Mouse (Mus musculus) kidney, embryonic 14.5 days (tissue): Measurements from ENCODE around the gene Adssl1. TPM values are rescaled to one million over a fixed set of nuclear protein-coding genes. Genes with fewer than 3 reads are reported as not detected.

ENCODE experiments used
- ATAC-seq: fragments of 200-750 bp; cut with Nextera tagmentation; 2 replicates; pipeline ENCODE4 v1.8.0; 2017; ENCODE audit warnings: moderate number of reproducible peaks, mild to moderate bottlenecking, moderate TSS enrichment, moderate library complexity; ENCODE audit not compliant: low FRiP score, low TSS enrichment
- H3K27ac ChIP-seq: fragments of 300-500 bp; sonication (generic); 2 replicates; pipeline ENCODE4 v1.5.1; 2014; ENCODE audit warnings: low read depth, mild to moderate bottlenecking, low read length, moderate library complexity, mixed read lengths
- H3K27me3 ChIP-seq: fragments of 300-500 bp; sonication (generic); 2 replicates; pipeline ENCODE4 v1.6.1; 2014; ENCODE audit warnings: mild to moderate bottlenecking, low read length; ENCODE audit not compliant: control insufficient read depth, insufficient read depth
- H3K36me3 ChIP-seq: fragments of 300-500 bp; sonication (generic); 2 replicates; pipeline ENCODE4 v1.6.1; 2014; ENCODE audit warnings: low read length, mixed read lengths; ENCODE audit not compliant: control insufficient read depth, insufficient read depth
- H3K4me1 ChIP-seq: fragments of 300-500 bp; sonication (generic); 2 replicates; pipeline ENCODE4 v1.6.1; 2014; ENCODE audit warnings: low read length, mixed read lengths; ENCODE audit not compliant: control insufficient read depth, insufficient read depth
- H3K4me2 ChIP-seq: fragments of 300-500 bp; sonication (generic); replicated peaks from 2 replicates; pipeline ENCODE4 v1.6.1; 2014; ENCODE audit warnings: low read depth, mild to moderate bottlenecking, low read length
- H3K4me3 ChIP-seq: fragments of 300-500 bp; sonication (generic); 2 replicates; pipeline ENCODE4 v1.5.1; 2014; ENCODE audit warnings: mild to moderate bottlenecking, low read length
- H3K9ac ChIP-seq: fragments of 300-500 bp; sonication (generic); 2 replicates; pipeline ENCODE4 v1.6.1; 2014; ENCODE audit warnings: low read depth, mild to moderate bottlenecking, low read length, moderate library complexity
- H3K9me3 ChIP-seq: fragments of 300-500 bp; sonication (generic); 2 replicates; pipeline ENCODE4 v1.6.1; 2016; ENCODE audit warnings: low read length; ENCODE audit not compliant: control insufficient read depth
- WGBS: fragments of 180-500 bp; shearing (Covaris S2); extraction: QIAGEN DNeasy Blood & Tissue Kit; methylation state at CpG from one replicate; pipeline ENCODE4 v1.1.7; 2014; 5-methylcytosine and 5-hydroxymethylcytosine counted together
- polyA plus RNA-seq: library from polyadenylated mRNA; unstranded; fragments of >200 nt; fragmentation: Nextera tagmentation; extraction: Ambion mirVana; gene quantifications from 2 replicates; pipeline ENCODE4 v1.2.1, GENCODE M21; 2014

Adssl1 gene
- polyA plus RNA-seq, 1 experiment from 2014 or later: 9.3 TPM

DNA sequence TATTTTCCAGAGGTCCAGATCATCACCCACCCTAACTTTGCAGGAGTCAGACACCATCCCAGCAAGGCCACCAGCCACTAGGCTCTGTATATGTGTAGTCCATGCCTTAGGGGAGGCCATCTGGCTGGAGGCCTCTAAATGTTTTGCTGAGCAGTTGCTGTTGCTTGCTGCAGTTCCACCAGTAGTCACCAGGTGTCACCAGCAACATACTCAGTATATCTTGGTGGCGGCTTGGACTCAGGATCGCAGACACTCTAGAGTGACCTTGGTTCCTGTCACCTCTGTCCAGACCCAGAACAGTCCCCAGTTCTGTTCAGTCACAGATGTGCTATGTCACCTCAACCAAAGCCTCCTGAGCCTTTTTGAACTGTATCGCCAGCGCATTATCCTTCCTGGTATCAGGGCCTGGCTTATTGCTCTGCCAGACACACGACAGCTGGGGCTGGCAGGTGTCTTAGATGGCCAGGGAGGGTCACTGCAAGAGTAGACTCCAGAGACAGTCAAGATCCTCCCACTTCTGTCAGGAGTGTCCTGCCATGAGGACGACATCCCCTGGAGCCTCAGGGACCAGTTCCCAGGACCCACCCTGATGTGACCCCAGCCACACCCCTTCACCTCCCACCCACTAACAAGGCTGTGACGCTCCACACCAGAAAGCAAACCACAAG is 33.4 kb downstream of the Adssl1 start:
- peak overlapping the region; percentile 65; the same call in 1 of the 2 replicates for H3K27ac ChIP-seq
- 0 out of 2 replicates have a peak, but pooled peaks cover 6% of the 10 kb centered on the region for H3K4me1 ChIP-seq
- WGBS: 35% methylated on average over 7 of the region's 7 CpGs
- H3K9ac ChIP-seq: no peak overlapping the region
- H3K36me3 ChIP-seq: peaks cover 92% of the 10 kb centered on the region
- H3K4me3 ChIP-seq: no peak overlapping the region
- peak; percentile 58 for ATAC-seq
- no peaks in the 10 kb centered on the region for H3K27me3 ChIP-seq
- no peaks in the 10 kb centered on the region for H3K9me3 ChIP-seq
- H3K4me2 ChIP-seq: no peak overlapping the region

GRCm38 (mm10) chr12:112654076-112654475 is 34.2 kb downstream of the Adssl1 start:
- WGBS: 83% methylated on average over 5 of the region's 5 CpGs
- Histone ChIP-seq H3K36me3 (peaks cover 92% of the 10 kb centered on the region), H3K9me3 (no peaks in the 10 kb centered on the region), H3K4me3 (no peak overlapping the region), H3K27me3 (no peaks in the 10 kb centered on the region), H3K27ac (no peak overlapping the region; the same call in 1 of the 2 replicates), H3K9ac (no peak overlapping the region), H3K4me2 (no peak overlapping the region), H3K4me1 (0 out of 2 replicates have a peak, but pooled peaks cover 6% of the 10 kb centered on the region)
- no peak for ATAC-seq

DNA sequence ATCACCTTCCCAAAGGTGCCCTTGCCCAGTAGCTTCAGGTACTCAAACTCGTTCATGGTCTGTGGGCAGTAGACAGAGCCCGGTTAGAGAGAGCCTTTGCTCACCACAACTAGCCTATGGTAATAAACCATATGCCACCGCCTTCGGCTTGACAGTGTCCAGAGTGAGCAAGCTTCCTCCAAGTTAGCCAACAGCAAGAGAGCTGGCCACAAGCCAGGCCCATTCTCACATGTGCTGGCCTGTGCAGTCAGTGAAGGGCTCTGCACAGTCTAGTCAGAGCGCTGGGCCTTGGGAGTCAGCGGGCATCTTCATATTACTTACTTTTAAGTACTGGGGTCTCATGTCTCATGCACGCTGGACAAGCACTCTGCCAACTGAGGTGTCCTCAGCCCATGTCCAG is 38.8 kb downstream of the Adssl1 start:
- 91% methylated on average over 7 of the region's 7 CpGs for WGBS
- peaks cover 37% of the 10 kb centered on the region for H3K4me1 ChIP-seq
- no peaks in the 10 kb centered on the region for H3K9me3 ChIP-seq

GRCm38 (mm10) chr12:112659109-112659508 is 39.3 kb downstream of the Adssl1 start:
- Histone ChIP-seq H3K36me3 (peaks cover 98% of the 10 kb centered on the region), H3K27ac (no peak overlapping the region), H3K9me3 (no peaks in the 10 kb centered on the region), H3K4me2 (no peak overlapping the region), H3K9ac (no peak overlapping the region), H3K4me3 (no peak overlapping the region), H3K4me1 (peaks cover 41% of the 10 kb centered on the region), H3K27me3 (no peaks in the 10 kb centered on the region)
- ATAC-seq: no peak
- 89% methylated on average over 6 of the region's 6 CpGs for WGBS

More for the DNA sequence above, 38.8 kb downstream of the Adssl1 start:
- Histone ChIP-seq H3K27me3 (no peaks in the 10 kb centered on the region), H3K27ac (no peak overlapping the region), H3K9ac (no peak overlapping the region), H3K4me3 (no peak overlapping the region), H3K36me3 (peaks cover 98% of the 10 kb centered on the region), H3K4me2 (no peak overlapping the region)
- ATAC-seq: no peak

GRCm38 (mm10) chr12:112660576-112661326 is 40.9 kb downstream of the Adssl1 start:
- no peaks in the 10 kb centered on the region for H3K27me3 ChIP-seq
- peaks cover 92% of the 10 kb centered on the region for H3K36me3 ChIP-seq
- H3K27ac ChIP-seq: peak overlapping the region; percentile 86
- H3K9ac ChIP-seq: peak overlapping the region; percentile 35; the same call in 1 of the 2 replicates
- 22% methylated on average over 5 of the region's 5 CpGs for WGBS
- peak overlapping the region; percentile 26 for H3K4me2 ChIP-seq
- no peaks in the 10 kb centered on the region for H3K9me3 ChIP-seq
- H3K4me3 ChIP-seq: no peak overlapping the region
- peak; percentile 79 for ATAC-seq
- peaks cover 46% of the 10 kb centered on the region for H3K4me1 ChIP-seq

DNA sequence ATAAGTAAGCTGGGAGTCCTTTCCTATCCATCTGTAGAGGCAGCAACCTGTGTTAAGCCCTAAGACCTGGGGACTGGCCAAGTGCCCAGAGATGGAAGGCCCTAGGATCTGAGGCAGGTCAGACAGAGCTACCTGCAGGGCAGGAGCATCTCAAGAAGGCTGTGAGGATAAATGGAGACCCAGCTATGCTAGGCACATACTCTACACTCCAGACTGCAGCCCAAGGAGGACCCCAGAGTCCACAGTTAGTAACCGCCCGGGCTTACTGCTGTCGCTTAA is 41.4 kb downstream of the Adssl1 start:
- Histone ChIP-seq H3K9me3 (no peaks in the 10 kb centered on the region), H3K9ac (peak overlapping the region; percentile 35; the same call in 1 of the 2 replicates), H3K4me1 (peaks cover 51% of the 10 kb centered on the region), H3K27me3 (no peaks in the 10 kb centered on the region), H3K27ac (peak overlapping the region; percentile 86), H3K4me3 (no peak overlapping the region), H3K4me2 (peak overlapping the region; percentile 26; the same call in 1 of the 2 replicates), H3K36me3 (peaks cover 92% of the 10 kb centered on the region)
- 73% methylated on average over 3 of the region's 3 CpGs for WGBS
- no peak for ATAC-seq

DNA sequence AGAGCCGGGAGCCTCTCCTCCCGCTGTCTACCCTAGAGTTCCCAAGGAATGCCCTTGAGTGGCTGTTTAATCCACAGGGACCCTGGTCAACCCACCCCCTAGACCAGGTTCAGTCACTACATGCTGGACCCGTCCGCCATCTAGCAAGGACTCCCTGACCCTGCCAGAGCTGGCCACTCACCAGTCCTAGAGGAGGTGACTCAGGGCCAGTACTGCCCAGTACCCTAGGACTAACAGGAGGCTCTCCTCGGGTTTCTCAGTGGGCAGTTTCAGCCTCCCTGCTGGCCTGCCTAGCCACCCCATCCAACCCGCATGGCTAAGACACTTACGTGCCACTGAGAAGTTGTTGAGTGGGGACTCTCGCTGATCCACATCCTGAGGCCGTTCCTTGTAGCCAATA is 42.0 kb downstream of the Adssl1 start:
- peak overlapping the region; percentile 18; the same call in 1 of the 2 replicates for H3K9ac ChIP-seq
- H3K27ac ChIP-seq: peak overlapping the region; percentile 86; the same call in 1 of the 2 replicates
- no peaks in the 10 kb centered on the region for H3K9me3 ChIP-seq
- ATAC-seq: no peak
- 63% methylated on average over 9 of the region's 9 CpGs for WGBS
- peaks cover 88% of the 10 kb centered on the region for H3K36me3 ChIP-seq
- no peak overlapping the region for H3K4me2 ChIP-seq
- H3K4me3 ChIP-seq: no peak overlapping the region
- H3K4me1 ChIP-seq: peaks cover 56% of the 10 kb centered on the region
- no peaks in the 10 kb centered on the region for H3K27me3 ChIP-seq

- WGBS: 85% methylated on average over 11 of the region's 11 CpGs
- Histone ChIP-seq H3K4me3 (no peak overlapping the region), H3K4me1 (peaks cover 58% of the 10 kb centered on the region), H3K27me3 (no peaks in the 10 kb centered on the region), H3K4me2 (no peak overlapping the region), H3K36me3 (peaks cover 86% of the 10 kb centered on the region), H3K27ac (no peak overlapping the region), H3K9ac (peak overlapping the region; percentile 5; the same call in 1 of the 2 replicates), H3K9me3 (no peaks in the 10 kb centered on the region)
- no peak for ATAC-seq
Measured at GRCm38 (mm10) chr12:112663303-112663702, 43.5 kb downstream of the Adssl1 start.

DNA sequence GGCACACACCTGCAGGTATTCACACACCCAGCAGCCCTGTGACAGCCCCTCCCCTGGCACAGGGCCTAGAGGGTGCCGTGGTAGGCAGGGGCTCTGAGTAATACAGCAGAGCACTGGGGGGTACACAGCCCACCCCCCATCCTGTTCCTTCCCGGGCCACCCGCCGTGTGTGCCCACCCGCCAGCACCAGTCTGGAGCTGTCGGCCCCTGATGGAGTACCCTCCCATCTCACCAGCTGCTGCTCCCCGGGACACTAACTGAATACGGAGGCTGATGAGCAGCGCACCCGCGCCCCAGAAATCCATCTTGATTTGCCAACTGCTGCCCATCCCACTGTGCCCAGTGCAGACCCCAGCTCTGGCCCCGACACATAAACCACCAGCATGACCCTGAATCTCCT is 43.9 kb downstream of the Adssl1 start:
- H3K27ac ChIP-seq: no peak overlapping the region
- no peak for ATAC-seq
- H3K27me3 ChIP-seq: no peaks in the 10 kb centered on the region
- no peaks in the 10 kb centered on the region for H3K9me3 ChIP-seq
- H3K36me3 ChIP-seq: peaks cover 86% of the 10 kb centered on the region
- no peak overlapping the region for H3K4me3 ChIP-seq
- H3K4me2 ChIP-seq: no peak overlapping the region
- 95% methylated on average over 12 of the region's 12 CpGs for WGBS
- peak overlapping the region; percentile 5; the same call in 1 of the 2 replicates for H3K9ac ChIP-seq
- peaks cover 62% of the 10 kb centered on the region for H3K4me1 ChIP-seq
